Mouse (Mus musculus) embryo, embryonic 9.5 days (tissue): Measurements from ENCODE around the gene Gm3278.
"Not testable (repeated sequence)": the region's sequence is repeated elsewhere in the genome, so short reads cannot be mapped to it uniquely, and the experiment has no call there.

ENCODE experiments used
- DNase-seq: peaks from one replicate; pipeline ENCODE4 v3.0.0-alpha.2; 2017; ENCODE audit errors: extremely low spot score

Gm3278 gene

GRCm38 (mm10) chr14:4892116-4892515 lies at the start of gene Gm3278:
TSS of gene Gm3278 (plus strand) at chr14:4892416.
- not testable (repeated sequence) for DNase-seq

- DNase-seq, result peak; percentile 6
Observed at GRCm38 (mm10) chr14:4855299-4855980, 36.8 kb upstream of the Gm3278 start, which contains the start of gene Gm3264. TSS of gene Gm3264 (plus strand) at chr14:4855576.
